In the genomic region with DNA sequence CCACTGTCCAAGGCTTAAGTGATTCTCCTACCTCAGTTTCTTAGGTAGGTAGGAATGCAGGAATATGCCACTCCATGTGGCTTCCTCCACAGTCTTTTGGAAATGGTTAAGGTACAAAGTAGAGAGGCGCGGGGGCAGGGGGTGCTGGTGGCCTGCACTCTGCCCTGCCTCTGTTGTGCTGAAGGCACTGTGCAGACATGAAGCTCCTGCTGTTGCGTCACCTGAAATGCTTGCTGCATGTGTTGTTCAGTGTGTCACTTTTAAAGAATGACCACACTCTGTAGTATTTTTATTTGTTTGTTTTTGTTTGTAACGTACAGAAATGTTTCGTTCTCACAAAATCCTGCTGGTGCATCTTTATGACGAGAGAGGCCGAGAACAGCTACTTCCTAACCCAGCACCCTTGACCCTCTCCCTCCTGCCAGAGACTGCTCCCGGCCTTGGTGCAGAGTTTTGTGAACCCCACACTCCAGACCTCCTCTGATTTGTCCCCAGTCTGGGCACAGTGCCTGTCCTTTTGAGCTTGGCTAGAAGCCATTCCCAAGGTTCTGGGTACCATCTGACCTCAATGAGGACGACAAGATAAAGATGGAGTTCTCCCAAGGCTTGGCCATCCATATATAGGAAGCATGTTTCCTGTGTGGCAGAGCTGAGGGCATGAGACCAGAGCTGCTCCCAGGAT, we compare ENCODE assay signal across 9 mouse cellular contexts. TPM values are rescaled to one million over a fixed set of nuclear protein-coding genes. Genes with fewer than 3 reads are reported as not detected.
DNase-seq lines count a peak whose midpoint lies in the region; ATAC-seq and TF ChIP-seq lines count a peak whose summit lies in the region.
"Had no signal": no experiment of that assay in that cellular context is flagged by ENCODE, and none has a peak within 500 bp of the region (broad histone marks: within the 10 kb centered on the region; RNA-seq: fewer than 3 reads in every experiment).

No protein-coding gene starts in this region.

- no peak overlapping the region for H3K9ac ChIP-seq in heart, adult 2 months (ENCODE audit: low read depth, low read length)
- no peak overlapping the region for H3K9ac ChIP-seq in heart, embryonic 11.5 days (ENCODE audit: low read depth, low read length)

- TF ChIP-seq POLR2A in heart, adult 2 months (IDR thresholded peaks at IDR 0.05; ENCODE audit: insufficient read depth, low read depth, low read length), result no peak
- TF ChIP-seq POLR2A in thymus, adult 2 months (IDR thresholded peaks at IDR 0.05; ENCODE audit: control insufficient read depth, extremely low read depth, insufficient read depth, low read length, poor library complexity), result no peak

- TF ChIP-seq EP300 in heart, adult 2 months (IDR thresholded peaks at IDR 0.05; ENCODE audit: insufficient read depth, low read depth, low read length), result no peak

- peak overlapping the region; percentile 4; the same call in 1 of the 2 replicates for H3K27ac ChIP-seq in heart, adult 2 months
- H3K27ac ChIP-seq in heart, embryonic 11.5 days (ENCODE audit: low read depth, low read length), result no peak overlapping the region
- H3K27ac ChIP-seq in thymus, adult 2 months (ENCODE audit: control insufficient read depth, insufficient read depth, low read length), result no peak overlapping the region

- no peak for TF ChIP-seq CTCF in heart, adult 2 months (IDR thresholded peaks at IDR 0.05)
- TF ChIP-seq CTCF in thymus, adult 2 months (IDR thresholded peaks at IDR 0.05; ENCODE audit: borderline replicate concordance, control insufficient read depth, extremely low read depth, insufficient read depth, low read length, poor library complexity), result no peak

- no peaks in the 10 kb centered on the region for H3K36me3 ChIP-seq in heart, adult 2 months (ENCODE audit: control insufficient read depth, insufficient read depth, low read length)
- no peaks in the 10 kb centered on the region for H3K36me3 ChIP-seq in heart, embryonic 11.5 days (ENCODE audit: control insufficient read depth, insufficient read depth, low read length)
- H3K36me3 ChIP-seq in thymus, adult 2 months (ENCODE audit: control insufficient read depth, insufficient read depth, low read length), result no peaks in the 10 kb centered on the region

- intact Hi-C loops in heart, adult 2 months (cut with DNase I), result no loop called here
- intact Hi-C loops in heart, postnatal 14 days (cut with DNase I), result no loop called here

- peak; percentile 55 to 65 for DNase-seq in heart, adult 2 months
- DNase-seq in thymus, postnatal 4 days, result peak; percentile 7
- DNase-seq in thymus, adult 2 months, result no peak
- peak; percentile 51 to 70 for DNase-seq in heart, postnatal 14 days
- no peak for DNase-seq in embryo, embryonic 10 days (ENCODE audit: low spot score)
- DNase-seq in embryo, embryonic 11 days, result no peak
- no peak for DNase-seq in urinary bladder, postnatal 36 days (ENCODE audit: low spot score in 2 of 2)

- no peak overlapping the region for H3K4me2 ChIP-seq in heart, embryonic 11.5 days

- no peak for ATAC-seq in heart, embryonic 11.5 days (replicated peaks; ENCODE audit: insufficient number of reproducible peaks, low FRiP score, low TSS enrichment)

- 62% methylated on average over 9 of the region's 9 CpGs for WGBS in heart, adult 2 months
- WGBS in heart, embryonic 11.5 days (ENCODE audit: insufficient replicate concordance), result 78% methylated on average over 9 of the region's 9 CpGs
- WGBS in thymus, adult 2 months, result 94% methylated on average over 9 of the region's 9 CpGs

- no peak overlapping the region for H3K4me3 ChIP-seq in heart, adult 2 months
- H3K4me3 ChIP-seq in heart, embryonic 11.5 days (ENCODE audit: low read depth, low read length), result no peak overlapping the region
- H3K4me3 ChIP-seq in thymus, adult 2 months (ENCODE audit: control insufficient read depth, insufficient read depth, low read length), result no peak overlapping the region
- H3K4me3 ChIP-seq: megakaryocyte, embryonic 14.5 days had no signal

- H3K79me2 ChIP-seq in heart, adult 2 months (replicated peaks; ENCODE audit: control insufficient read depth, insufficient read depth, low read length), result no peaks in the 10 kb centered on the region

- H3K4me1 ChIP-seq in heart, adult 2 months (ENCODE audit: control insufficient read depth, insufficient read depth, low read length), result peaks cover 3% of the 10 kb centered on the region
- H3K4me1 ChIP-seq in heart, embryonic 11.5 days (ENCODE audit: control insufficient read depth, insufficient read depth, low read length), result peaks cover 22% of the 10 kb centered on the region
- peaks cover 14% of the 10 kb centered on the region for H3K4me1 ChIP-seq in thymus, adult 2 months (replicated peaks; ENCODE audit: control insufficient read depth, insufficient read depth, low read length)

- no peaks in the 10 kb centered on the region for H3K27me3 ChIP-seq in heart, adult 2 months (ENCODE audit: control insufficient read depth, insufficient read depth, low read length)
- H3K27me3 ChIP-seq in heart, embryonic 11.5 days (ENCODE audit: control insufficient read depth, insufficient read depth, low read length), result no peaks in the 10 kb centered on the region
- no peaks in the 10 kb centered on the region for H3K27me3 ChIP-seq in thymus, adult 2 months (ENCODE audit: control insufficient read depth, insufficient read depth, low read length)

- H3K9me3 ChIP-seq in heart, embryonic 11.5 days (replicated peaks; ENCODE audit: control insufficient read depth, low read length), result no peaks in the 10 kb centered on the region
- H3K9me3 ChIP-seq: megakaryocyte, embryonic 14.5 days had no signal

RNA-seq across cellular contexts. Expression of a gene that starts 35.2 kb away (rescaled TPM):
- total RNA-seq in heart, adult 2 months (2021), result 10 to 100 TPM; 14.4 to 16.4 TPM
- polyA plus RNA-seq in heart, adult 2 months (2012; rRNA removed), result 13.9 and 17.0 TPM in 2 replicates
- 19.5 and 23.4 TPM in 2 replicates for polyA plus RNA-seq in heart, embryonic 11.5 days (2014; fragmentation: Nextera tagmentation; extraction: Ambion mirVana)
- polyA plus RNA-seq in thymus, adult 2 months (2012; rRNA removed), result 52.3 and 56.0 TPM in 2 replicates
- 10 to 100 TPM; 17.9 to 21.6 TPM for total RNA-seq in heart, postnatal 14 days (2021)

RNA-seq across cellular contexts. Expression of a gene that starts 35.3 kb away (rescaled TPM):
- 100 to 1,000 TPM; 173 to 181 TPM for total RNA-seq in heart, adult 2 months (2021)
- polyA plus RNA-seq in heart, adult 2 months (2012; rRNA removed), result 283 and 382 TPM in 2 replicates
- polyA plus RNA-seq in heart, embryonic 11.5 days (2014; fragmentation: Nextera tagmentation; extraction: Ambion mirVana), result 56.3 and 62.1 TPM in 2 replicates
- 53.7 and 67.3 TPM in 2 replicates for polyA plus RNA-seq in thymus, adult 2 months (2012; rRNA removed)
- 10 to 100 TPM; 91.6 to 98.4 TPM for total RNA-seq in heart, postnatal 14 days (2021)

RNA-seq across cellular contexts. Expression of a gene that starts 43.0 kb away (rescaled TPM):
- 10 to 100 TPM; 37.6 to 39.7 TPM for total RNA-seq in heart, adult 2 months (2021)
- polyA plus RNA-seq in heart, adult 2 months (2012; rRNA removed), result 35.1 and 36.1 TPM in 2 replicates
- 32.6 and 32.8 TPM in 2 replicates for polyA plus RNA-seq in heart, embryonic 11.5 days (2014; fragmentation: Nextera tagmentation; extraction: Ambion mirVana)
- polyA plus RNA-seq in thymus, adult 2 months (2012; rRNA removed), result 10.6 and 10.7 TPM in 2 replicates
- total RNA-seq in heart, postnatal 14 days (2021), result 10 to 100 TPM; 29.9 to 34.6 TPM

RNA-seq across cellular contexts. Expression of a gene that starts 43.5 kb away (rescaled TPM):
- total RNA-seq in heart, adult 2 months (2021), result 100 to 1,000 TPM; 139 to 150 TPM
- 208 and 236 TPM in 2 replicates for polyA plus RNA-seq in heart, adult 2 months (2012; rRNA removed)
- 90.1 and 96.5 TPM in 2 replicates for polyA plus RNA-seq in heart, embryonic 11.5 days (2014; fragmentation: Nextera tagmentation; extraction: Ambion mirVana)
- 104 and 108 TPM in 2 replicates for polyA plus RNA-seq in thymus, adult 2 months (2012; rRNA removed)
- total RNA-seq in heart, postnatal 14 days (2021), result 100 to 1,000 TPM; 119 to 127 TPM

Comparison
In these comparisons a context has a peak if more than half of its experiments do, and no peak if none do; other contexts are left out.
1. DNase-seq: peak in heart, adult 2 months (2 of 2), thymus, postnatal 4 days (single experiment) and heart, postnatal 14 days (2 of 2); none in thymus, adult 2 months (single experiment), embryo, embryonic 10 days (single experiment), embryo, embryonic 11 days (single experiment) and urinary bladder, postnatal 36 days (0 of 2).